Mouse (Mus musculus) erythroblast, embryonic 14.5 days (primary cell): Measurements from ENCODE around the gene Tnks2.

ENCODE experiments used
- GATA1 ChIP-seq: IDR thresholded peaks from 2 replicates; pipeline ENCODE4 v1.6.1; 2012; ENCODE audit warnings: low read length, inconsistent platforms, mixed read lengths
- TAL1 ChIP-seq: IDR thresholded peaks from 3 replicates; pipeline ENCODE4 v1.6.1; 2012; ENCODE audit warnings: low read length, inconsistent platforms, mixed read lengths

- no peak for TF ChIP-seq GATA1
- no peak for TF ChIP-seq TAL1
Observed at GRCm38 (mm10) chr19:36806842-36807241, 27.2 kb upstream of the Tnks2 start.
